Mouse (Mus musculus) megakaryocyte, embryonic 14.5 days (primary cell): ENCODE results near the gene Crot. TPM values are rescaled to one million over a fixed set of nuclear protein-coding genes. Genes with fewer than 3 reads are reported as not detected.

Experiments used
- H3K27me3 ChIP-seq: replicated peaks from 2 replicates; pipeline ENCODE3; 2012; ENCODE audit warnings: inconsistent platforms
- H3K36me3 ChIP-seq: replicated peaks from 2 replicates; pipeline ENCODE3; 2012; ENCODE audit warnings: low read length, inconsistent platforms, mixed read lengths
- H3K4me1 ChIP-seq: 2 replicates; pipeline ENCODE4 v1.6.1; 2012; ENCODE audit warnings: inconsistent platforms
- H3K4me3 ChIP-seq: replicated peaks from 2 replicates; pipeline ENCODE3; 2012; ENCODE audit warnings: moderate library complexity, mild to moderate bottlenecking, inconsistent platforms
- H3K9me3 ChIP-seq: 2 replicates; pipeline ENCODE4 v1.6.1; 2012; ENCODE audit warnings: inconsistent platforms
- FLI1 ChIP-seq: IDR thresholded peaks from 2 replicates; pipeline ENCODE4 v1.6.1; 2012; ENCODE audit warnings: low read length, inconsistent platforms, mixed read lengths
- GATA1 ChIP-seq: IDR thresholded peaks from 3 replicates; pipeline ENCODE4 v1.6.1; 2012; ENCODE audit warnings: mixed read lengths, low read length, inconsistent platforms, borderline replicate concordance
- polyA plus RNA-seq: library from polyadenylated mRNA; stranded (reverse); fragments of >175 nt; gene quantifications from 2 replicates; pipeline ENCODE4 v1.2.3, GENCODE M21; 2012; ENCODE audit warnings: low replicate concordance; ENCODE audit not compliant: insufficient read depth

The Crot gene
- 0.83 TPM in 1 of 2 replicates, not detected in the other for polyA plus RNA-seq

GRCm38 (mm10) chr5:8996686-8997512 is at the start of gene Crot:
Crot (minus strand) TSS chr5:8997324.
- Histone ChIP-seq H3K27me3 (no peaks in the 10 kb centered on the region), H3K4me1 (peaks cover 18% of the 10 kb centered on the region), H3K36me3 (peaks cover 26% of the 10 kb centered on the region), H3K9me3 (no peaks in the 10 kb centered on the region), H3K4me3 (peak within 1 kb of the TSS; percentile 98)
- TF ChIP-seq FLI1 = no peak
- TF ChIP-seq GATA1 = no peak

- Histone ChIP-seq H3K27me3 (no peaks in the 10 kb centered on the region), H3K4me3 (no peak overlapping the region), H3K4me1 (peaks cover 3% of the 10 kb centered on the region; the same call in 1 of the 2 replicates), H3K9me3 (no peaks in the 10 kb centered on the region), H3K36me3 (no peaks in the 10 kb centered on the region)
- TF ChIP-seq GATA1 (no peak), FLI1 (no peak)
Observed at GRCm38 (mm10) chr5:9045904-9046303, 48.8 kb upstream of the Crot start.

GRCm38 (mm10) chr5:9044821-9045220 is 47.7 kb upstream of the Crot start:
- Histone ChIP-seq H3K9me3 (no peaks in the 10 kb centered on the region), H3K27me3 (peaks cover 3% of the 10 kb centered on the region), H3K4me1 (peaks cover 3% of the 10 kb centered on the region; the same call in 1 of the 2 replicates), H3K36me3 (no peaks in the 10 kb centered on the region), H3K4me3 (no peak overlapping the region)
- TF ChIP-seq FLI1 (no peak), GATA1 (no peak)

- peaks cover 5% of the 10 kb centered on the region for H3K27me3 ChIP-seq
- H3K4me1 ChIP-seq = peaks cover 3% of the 10 kb centered on the region; the same call in 1 of the 2 replicates
- H3K9me3 ChIP-seq = no peaks in the 10 kb centered on the region
- TF ChIP-seq FLI1 (no peak), GATA1 (no peak)
- no peak overlapping the region for H3K4me3 ChIP-seq
- H3K36me3 ChIP-seq = no peaks in the 10 kb centered on the region
Observed at GRCm38 (mm10) chr5:9043582-9044267, 46.6 kb upstream of the Crot start.

- no peak overlapping the region for H3K4me3 ChIP-seq
- H3K36me3 ChIP-seq = no peaks in the 10 kb centered on the region
- peaks cover 3% of the 10 kb centered on the region; the same call in 1 of the 2 replicates for H3K4me1 ChIP-seq
- peaks cover 5% of the 10 kb centered on the region for H3K27me3 ChIP-seq
- no peak for TF ChIP-seq FLI1
- no peak for TF ChIP-seq GATA1
- no peaks in the 10 kb centered on the region for H3K9me3 ChIP-seq
Observed at GRCm38 (mm10) chr5:9042721-9043416, 45.7 kb upstream of the Crot start.

- TF ChIP-seq GATA1 (no peak), FLI1 (no peak)
Observed at GRCm38 (mm10) chr5:9040665-9041215, 43.6 kb upstream of the Crot start.

GRCm38 (mm10) chr5:9039978-9040377 is 42.9 kb upstream of the Crot start:
- peaks cover 3% of the 10 kb centered on the region; the same call in 1 of the 2 replicates for H3K4me1 ChIP-seq
- no peaks in the 10 kb centered on the region for H3K36me3 ChIP-seq
- H3K27me3 ChIP-seq = peaks cover 5% of the 10 kb centered on the region
- H3K4me3 ChIP-seq = no peak overlapping the region
- no peaks in the 10 kb centered on the region for H3K9me3 ChIP-seq
- no peak for TF ChIP-seq FLI1
- TF ChIP-seq GATA1 = no peak

More at GRCm38 (mm10) chr5:9040665-9041215, 43.6 kb upstream of the Crot start:
- Histone ChIP-seq H3K4me1 (peaks cover 3% of the 10 kb centered on the region; the same call in 1 of the 2 replicates), H3K27me3 (peaks cover 5% of the 10 kb centered on the region), H3K9me3 (no peaks in the 10 kb centered on the region), H3K36me3 (no peaks in the 10 kb centered on the region), H3K4me3 (no peak overlapping the region)

GRCm38 (mm10) chr5:9037292-9037691 is 40.2 kb upstream of the Crot start:
- TF ChIP-seq GATA1 (no peak), FLI1 (no peak)
- no peaks in the 10 kb centered on the region for H3K9me3 ChIP-seq
- H3K36me3 ChIP-seq = no peaks in the 10 kb centered on the region
- H3K4me3 ChIP-seq = no peak overlapping the region
- H3K4me1 ChIP-seq = peaks cover 2% of the 10 kb centered on the region; the same call in 1 of the 2 replicates
- peaks cover 5% of the 10 kb centered on the region for H3K27me3 ChIP-seq

GRCm38 (mm10) chr5:9035457-9035856 is 38.3 kb upstream of the Crot start:
- no peaks in the 10 kb centered on the region for H3K36me3 ChIP-seq
- no peak overlapping the region for H3K4me3 ChIP-seq
- H3K9me3 ChIP-seq = no peaks in the 10 kb centered on the region
- TF ChIP-seq FLI1 (no peak), GATA1 (no peak)
- no peaks in the 10 kb centered on the region for H3K4me1 ChIP-seq
- peaks cover 5% of the 10 kb centered on the region for H3K27me3 ChIP-seq

- TF ChIP-seq FLI1 (no peak), GATA1 (no peak)
- Histone ChIP-seq H3K27me3 (no peaks in the 10 kb centered on the region), H3K9me3 (no peaks in the 10 kb centered on the region), H3K36me3 (no peaks in the 10 kb centered on the region), H3K4me3 (no peak overlapping the region), H3K4me1 (no peaks in the 10 kb centered on the region)
Observed at GRCm38 (mm10) chr5:9034535-9034934, 37.4 kb upstream of the Crot start.
